Mouse (Mus musculus): ENCODE data around the gene Ovca2.
A peak's percentile ranks its signal among the peaks of the same experiment; 100 is the strongest.
"Not testable (repeated sequence)": the region's sequence is repeated elsewhere in the genome, so short reads cannot be mapped to it uniquely, and the experiment has no call there.

Ovca2 gene

DNA sequence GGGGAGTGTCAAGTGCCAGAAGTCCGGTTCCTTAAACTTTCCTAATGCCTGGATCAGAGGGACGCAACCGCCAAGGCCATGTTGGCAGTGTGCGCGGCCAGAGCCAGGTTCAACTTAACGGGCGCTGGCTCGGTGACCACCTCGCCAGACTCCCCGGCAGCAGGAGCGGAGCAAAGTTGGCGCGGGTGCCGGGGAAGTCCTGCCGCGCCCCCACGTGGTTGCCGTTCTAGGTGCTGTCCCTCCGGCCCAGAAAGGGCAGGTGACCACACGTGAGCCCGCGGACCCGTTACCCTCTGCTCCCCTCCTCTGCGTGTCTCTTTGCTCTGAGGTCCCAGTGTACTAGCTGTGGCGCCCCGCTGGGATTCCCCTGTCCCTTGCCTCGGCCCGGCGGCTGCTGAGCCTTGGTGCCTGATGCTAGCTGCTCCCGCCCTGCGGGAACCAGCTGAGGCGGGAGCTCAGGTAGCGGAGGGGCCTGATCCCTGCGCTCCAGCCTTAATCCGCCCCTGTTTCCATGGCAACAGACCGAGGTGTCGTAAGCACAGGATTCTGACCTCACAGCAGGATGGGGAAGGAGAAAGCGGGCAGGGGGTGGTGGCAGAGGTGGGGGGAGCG lies 16.3 kb upstream of the Ovca2 start:
- DNase-seq (ENCODE audit: low spot score) = no peak

GRCm38 (mm10) chr11:75194121-75194849 lies 15.7 kb upstream of the Ovca2 start:
- DNase-seq (ENCODE audit: low spot score) = no peak

DNA sequence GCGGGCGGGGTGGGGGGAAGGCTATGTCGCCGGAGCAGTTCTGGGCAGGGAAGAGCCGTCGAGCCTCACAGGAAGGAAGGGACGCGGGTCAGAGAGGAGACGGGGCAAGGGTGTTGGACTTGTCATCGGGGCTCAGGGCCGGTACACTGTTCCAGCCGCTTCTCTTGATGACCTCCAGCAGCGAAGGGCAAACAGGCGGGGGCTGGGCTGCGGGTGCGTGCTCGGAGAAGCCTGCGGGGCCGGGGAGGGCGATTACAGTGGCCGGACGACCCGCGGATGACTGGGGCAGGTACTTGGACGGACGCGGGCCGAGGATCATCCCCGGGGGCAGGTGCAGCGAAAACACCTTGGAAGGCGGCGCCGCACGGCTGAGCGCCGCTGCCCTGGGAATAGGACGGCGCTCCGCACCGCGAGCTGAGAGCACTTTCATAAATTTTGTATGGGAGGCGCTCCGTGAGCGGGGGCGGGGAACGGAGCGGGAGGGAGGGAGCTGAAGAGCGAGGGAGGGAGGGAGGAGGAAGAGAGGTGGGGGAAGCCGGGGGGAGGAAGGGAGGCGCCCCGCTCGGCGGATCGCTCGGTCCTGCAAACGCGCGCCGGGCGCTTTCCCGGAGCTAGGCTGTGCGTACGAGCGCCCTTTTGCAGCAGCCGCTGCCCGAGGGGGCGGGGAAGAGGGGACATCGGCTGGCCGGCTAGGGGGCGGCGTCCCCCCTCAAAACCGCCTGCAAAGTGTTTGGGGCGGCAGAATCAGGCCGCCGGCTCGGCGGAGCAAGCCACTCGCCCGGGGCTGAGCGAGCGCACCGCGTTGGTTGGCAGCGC lies 14.8 kb upstream of the Ovca2 start, which contains the start of gene Rtn4rl1:
Gene Rtn4rl1, plus strand, starts transcription at position 528 of the 816 bp plus-strand sequence.
- no peak for DNase-seq (ENCODE audit: low spot score)

DNA sequence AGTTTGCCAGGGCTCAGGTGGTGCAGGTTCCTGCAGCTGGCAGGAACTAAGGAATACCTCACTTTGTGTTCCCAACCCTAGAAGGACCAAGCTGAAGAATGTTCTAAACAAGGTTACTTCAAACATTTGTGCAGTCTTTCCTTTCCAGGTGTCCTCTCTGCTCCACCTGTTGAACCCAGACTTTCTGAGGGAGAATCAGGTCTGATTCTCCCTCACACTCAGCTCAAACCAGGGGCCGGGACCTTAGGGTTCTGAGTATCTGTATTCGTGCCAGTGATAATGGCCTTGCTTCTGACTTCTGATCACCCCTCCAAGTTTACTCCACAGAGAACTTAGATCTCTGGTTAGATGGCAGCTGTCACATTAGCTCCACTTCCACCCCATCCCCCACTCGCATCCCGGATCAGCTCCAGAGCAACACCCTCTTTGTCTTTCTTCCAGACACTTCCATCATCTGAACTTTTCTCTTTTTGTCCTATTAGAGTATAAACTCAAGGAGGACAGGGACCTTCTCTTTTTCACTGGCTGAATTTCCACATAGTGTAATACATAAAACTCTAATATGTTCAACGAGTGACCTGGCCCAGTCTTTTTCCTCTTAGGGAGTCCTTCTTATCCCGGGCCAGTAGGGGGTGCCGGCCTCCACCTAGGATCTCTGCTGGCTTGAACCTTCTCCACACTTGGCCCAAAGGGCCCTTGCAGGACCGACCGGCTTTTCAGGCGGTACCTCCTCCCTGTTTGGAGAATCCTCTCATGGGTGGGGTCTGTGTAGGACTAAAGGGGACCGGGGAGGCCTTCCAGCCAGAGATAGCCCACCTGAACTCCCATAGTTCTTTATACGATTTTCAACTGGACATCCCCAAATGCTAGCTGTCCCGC lies 13.9 kb upstream of the Ovca2 start:
- no peak for DNase-seq (ENCODE audit: low spot score)

DNA sequence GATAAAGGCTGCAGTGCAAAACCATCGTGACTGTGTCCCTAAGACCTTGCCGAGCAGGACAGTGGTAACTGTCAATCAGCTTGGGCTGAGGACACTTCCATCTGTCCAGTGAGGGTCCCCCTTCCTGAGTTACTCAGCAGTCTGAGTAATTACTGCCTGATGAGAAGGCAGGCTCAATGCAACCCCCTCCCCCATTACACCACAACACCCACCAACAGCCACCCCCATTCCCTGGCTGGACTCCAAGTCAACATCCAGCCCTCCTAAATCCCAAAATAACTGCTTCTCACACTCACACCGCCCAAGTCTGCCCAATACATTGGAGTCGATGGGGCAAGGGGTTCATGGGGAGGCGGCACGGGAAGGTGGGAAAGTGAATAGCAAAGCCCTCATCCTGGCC lies 13.2 kb upstream of the Ovca2 start:
- DNase-seq (ENCODE audit: low spot score) = no peak

GRCm38 (mm10) chr11:75190905-75191441 lies 12.3 kb upstream of the Ovca2 start, which contains the start of gene Dph1:
Gene Dph1, minus strand, starts transcription at chr11:75191241.
- no peak for DNase-seq (ENCODE audit: low spot score)

- no peak for DNase-seq (ENCODE audit: low spot score)
Measured at GRCm38 (mm10) chr11:75190371-75190724, 11.7 kb upstream of the Ovca2 start.

DNA sequence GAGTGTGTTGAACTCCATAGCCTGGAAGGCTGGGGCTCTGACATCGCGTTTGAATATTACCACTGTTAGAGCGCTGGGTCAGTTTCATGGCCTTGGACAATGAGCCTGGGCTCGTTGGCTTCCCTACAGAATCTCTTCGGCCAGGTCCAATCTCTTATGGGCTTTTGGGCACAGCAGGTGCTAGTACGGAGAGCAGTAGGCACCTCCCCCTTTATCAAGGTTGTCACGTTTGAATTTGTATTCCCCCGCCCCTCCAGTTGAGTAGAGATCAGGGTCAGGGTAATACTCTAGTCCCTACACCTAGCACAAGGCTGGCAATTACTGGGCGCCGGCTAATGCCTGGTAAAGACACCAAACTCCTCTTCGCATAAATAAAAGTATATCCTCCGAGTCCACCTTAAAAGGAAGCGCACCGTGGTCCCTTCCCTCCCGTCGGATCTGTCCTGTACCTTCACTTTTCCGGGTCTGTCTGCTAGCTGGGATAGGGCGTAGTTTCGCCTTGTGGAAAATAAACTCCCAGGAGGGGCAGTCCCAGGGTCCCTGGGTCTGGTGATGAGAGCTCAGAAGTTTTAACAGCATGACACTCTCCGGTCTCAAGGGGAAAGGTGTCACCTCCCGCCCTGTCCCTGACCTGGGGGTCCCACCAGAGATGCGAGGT lies 11.2 kb upstream of the Ovca2 start:
- DNase-seq (ENCODE audit: low spot score) = no peak

- DNase-seq (ENCODE audit: low spot score) = no peak
Measured at GRCm38 (mm10) chr11:75184986-75185385, 6.4 kb upstream of the Ovca2 start.

DNA sequence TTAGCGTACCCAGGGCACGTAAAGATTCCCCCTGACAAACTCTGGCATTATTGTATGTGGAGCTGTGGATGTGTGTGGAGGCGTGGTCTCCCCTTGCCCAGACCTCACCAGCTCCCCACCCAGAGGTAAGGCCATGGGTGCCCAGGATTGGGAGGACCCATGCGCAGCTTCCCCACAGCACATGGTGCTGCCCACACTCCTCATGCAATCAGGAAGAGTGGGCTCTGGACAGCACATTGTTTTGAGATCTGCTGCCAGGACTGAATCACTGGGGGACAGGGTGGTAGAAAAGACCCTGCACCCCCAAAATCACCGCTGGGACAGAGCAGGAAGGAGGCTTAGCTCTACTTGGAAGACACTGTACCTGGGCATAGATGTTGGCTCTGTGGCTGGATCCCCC lies 5.9 kb upstream of the Ovca2 start:
- DNase-seq (ENCODE audit: low spot score) = no peak

DNA sequence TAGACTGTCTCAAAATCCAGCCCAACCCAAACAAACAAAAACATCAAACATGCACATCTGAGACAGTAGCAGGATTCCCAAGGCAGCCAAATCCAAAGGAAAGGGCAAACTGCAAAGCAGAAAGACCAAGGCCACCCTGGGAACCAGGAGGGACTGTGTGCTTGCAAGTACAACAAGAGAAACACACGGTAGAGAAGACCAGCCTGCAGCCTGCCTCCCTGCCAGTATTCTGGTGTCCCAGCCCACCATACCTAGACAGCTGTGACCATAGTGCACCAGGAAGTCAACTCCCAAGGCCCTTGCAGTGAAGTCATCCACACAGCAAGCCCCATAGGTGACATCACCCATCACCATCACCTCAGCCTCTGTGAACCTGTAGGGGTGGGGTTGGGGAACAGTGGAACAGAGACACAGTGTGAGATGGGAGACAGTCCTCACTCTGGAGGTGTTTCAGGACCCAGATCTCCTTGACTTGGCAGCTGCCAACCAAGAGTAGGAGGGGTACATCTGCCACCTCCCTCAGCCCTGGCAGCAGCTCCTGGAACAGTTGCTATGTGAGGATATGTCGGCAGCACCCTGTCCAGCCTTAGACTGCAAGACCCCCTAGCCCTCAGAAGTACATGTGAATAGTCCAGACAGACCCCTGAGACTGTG lies 5.4 kb upstream of the Ovca2 start:
- DNase-seq (ENCODE audit: low spot score) = no peak

DNA sequence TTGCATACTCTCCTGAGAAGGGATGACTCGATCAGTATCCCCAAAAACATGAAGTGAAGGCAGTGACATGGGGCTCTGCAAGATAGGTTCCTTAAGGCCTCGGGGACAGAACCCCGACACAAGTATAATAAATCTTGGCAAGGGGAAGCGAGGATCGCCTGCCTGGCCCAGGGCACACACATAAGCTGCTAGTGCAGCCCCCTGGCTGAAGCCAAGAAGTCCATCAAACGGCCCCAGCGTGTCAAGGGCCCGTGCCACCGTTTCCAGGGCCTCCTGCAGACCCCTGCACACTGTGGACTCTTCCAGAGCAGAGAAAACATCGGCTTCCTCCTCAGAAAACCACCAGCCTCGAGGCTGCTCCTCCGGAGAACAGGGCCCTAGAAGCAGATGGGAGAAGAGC lies 624 bp downstream of the Ovca2 start:
- DNase-seq (ENCODE audit: low spot score) = no peak

- DNase-seq (ENCODE audit: low spot score) = not testable (repeated sequence)
Measured at GRCm38 (mm10) chr11:75174574-75174973, 4.1 kb downstream of the Ovca2 start.

GRCm38 (mm10) chr11:75173799-75174165 lies 4.9 kb downstream of the Ovca2 start:
- no peak for DNase-seq (ENCODE audit: low spot score)

- DNase-seq (ENCODE audit: low spot score) = peak; percentile 86
Measured at GRCm38 (mm10) chr11:75173095-75173798, 5.4 kb downstream of the Ovca2 start.

DNA sequence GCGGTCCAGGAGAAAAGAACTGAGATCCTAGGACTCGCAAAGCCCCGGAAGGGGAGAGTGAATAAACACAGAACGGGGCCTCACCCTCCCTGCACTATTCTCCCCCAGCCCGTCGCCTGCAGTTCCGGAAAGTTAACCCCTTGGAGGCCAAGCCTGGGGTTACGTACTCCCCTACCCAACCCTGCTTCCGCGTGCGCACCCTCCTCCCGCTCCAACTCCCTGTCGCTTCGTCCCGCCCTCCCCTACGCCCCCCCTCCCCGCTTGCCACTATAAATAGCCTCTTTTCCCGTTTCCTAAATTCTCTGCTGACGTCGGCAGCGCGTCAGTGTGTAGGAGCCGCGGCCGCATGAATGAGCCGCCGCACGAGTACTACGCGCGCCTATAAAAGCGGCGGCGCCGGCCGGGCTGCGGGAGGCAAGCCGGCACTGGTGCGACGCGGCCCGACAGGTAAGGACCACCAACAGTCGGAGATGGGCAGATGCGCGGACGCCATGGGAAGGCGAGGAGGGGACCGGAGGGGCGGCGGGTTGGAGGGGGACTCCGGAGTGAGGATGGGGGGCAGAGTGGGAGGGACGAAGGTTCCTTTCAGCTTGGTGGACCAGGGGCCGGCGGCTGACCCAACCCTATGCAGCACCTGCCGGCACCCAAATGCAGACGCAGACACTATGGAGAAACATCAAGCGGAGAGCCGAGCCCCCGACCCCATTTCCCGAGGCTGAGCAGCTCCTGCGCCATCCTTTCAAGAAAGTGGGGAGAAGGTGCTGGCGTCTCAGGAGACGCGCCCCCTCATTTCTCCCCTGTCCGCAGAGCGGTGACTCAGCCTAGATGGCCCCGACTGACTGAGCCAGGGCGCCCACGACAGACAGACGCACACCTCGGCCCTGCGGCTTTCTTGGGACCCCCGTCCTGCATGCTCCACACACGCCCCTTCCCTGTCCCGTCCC lies 6.2 kb downstream of the Ovca2 start:
- no peak for DNase-seq (ENCODE audit: low spot score)

DNA sequence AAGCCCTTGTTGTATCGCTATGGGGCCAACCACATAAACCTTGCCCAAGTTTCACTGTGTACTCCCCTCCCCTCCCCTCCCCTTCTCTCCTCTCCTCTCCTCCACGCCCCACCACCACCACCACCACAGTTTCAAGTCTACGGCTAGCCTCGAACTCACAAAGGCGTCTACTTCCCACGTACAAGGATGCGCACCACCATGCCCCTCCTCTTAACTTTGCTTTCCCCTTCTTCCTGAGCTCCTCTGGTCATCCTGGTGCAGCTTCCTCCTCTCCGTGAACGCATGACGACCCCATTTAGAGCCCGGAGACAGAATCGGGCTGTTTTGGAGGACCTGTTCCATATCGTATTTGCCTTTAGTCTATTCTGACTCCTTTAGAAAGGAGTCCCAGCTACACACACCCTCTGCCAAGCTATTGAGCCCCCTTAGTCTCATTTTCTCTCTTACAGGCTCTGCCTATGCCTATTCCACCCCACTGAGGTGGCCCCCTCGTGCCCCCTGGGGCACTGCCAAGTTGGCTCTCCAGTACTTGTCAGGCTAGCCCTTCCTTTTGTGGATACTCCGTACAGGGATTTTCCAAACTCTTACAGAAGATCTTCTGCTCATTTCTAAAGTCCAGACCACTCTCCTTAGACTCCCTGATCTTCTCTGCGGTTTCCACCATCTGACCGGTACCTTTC lies 7.3 kb downstream of the Ovca2 start:
- no peak for DNase-seq (ENCODE audit: low spot score)

GRCm38 (mm10) chr11:75170136-75170751 lies 8.4 kb downstream of the Ovca2 start:
- peak; percentile 94 for DNase-seq (ENCODE audit: low spot score)
